Mouse (Mus musculus): ENCODE measurements around the gene Dkk3. TPM values are rescaled to one million over a fixed set of nuclear protein-coding genes. Genes with fewer than 3 reads are reported as not detected.
A peak's percentile ranks its signal among the peaks of the same experiment; 100 is the strongest.

Gene Dkk3
- total and polyA plus RNA-seq, 2 experiments, result 0.39 to 0.65 TPM

DNA sequence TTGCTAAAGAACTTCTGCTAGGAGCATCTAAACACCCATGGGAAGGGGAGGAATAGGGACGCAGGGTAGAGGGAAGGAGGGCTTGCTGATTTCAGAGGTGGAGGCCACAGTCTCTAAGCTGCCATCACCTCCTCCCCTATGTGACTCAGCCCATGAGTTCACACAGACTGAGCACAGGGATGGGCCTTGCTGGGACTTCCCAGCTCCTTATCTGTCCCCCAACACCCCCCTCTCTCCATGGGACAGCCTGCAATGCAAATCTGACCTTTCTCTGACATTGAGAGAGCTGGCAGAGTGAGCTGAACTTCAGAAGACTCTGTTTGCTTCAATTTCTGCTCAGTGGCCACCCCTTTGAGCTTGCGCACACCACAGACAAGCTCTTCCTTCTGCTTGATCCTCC lies 18.1 kb downstream of the Dkk3 start:
- Histone ChIP-seq H3K27ac (replicated peaks; ENCODE audit: insufficient read depth, low read depth, low read length) (no peak overlapping the region), H3K27me3 (ENCODE audit: control insufficient read depth, insufficient read depth, low read length) (no peaks in the 10 kb centered on the region), H3K9ac (ENCODE audit: low read depth, low read length) (no peak overlapping the region), H3K79me2 (ENCODE audit: control insufficient read depth, insufficient read depth, low read length) (no peaks in the 10 kb centered on the region), H3K36me3 (ENCODE audit: control insufficient read depth, insufficient read depth, low read length) (no peaks in the 10 kb centered on the region), H3K4me3 (ENCODE audit: insufficient read depth, low read depth, low read length) (no peak overlapping the region), H3K4me1 (ENCODE audit: control insufficient read depth, insufficient read depth, low read length) (peaks cover 2% of the 10 kb centered on the region; the same call in 1 of the 2 replicates)
- TF ChIP-seq POLR2A (IDR thresholded peaks at IDR 0.05; ENCODE audit: extremely low read depth, insufficient read depth, low read length) (no peak), CTCF (IDR thresholded peaks at IDR 0.05; ENCODE audit: low read depth, low read length) (no peak)
- WGBS, result 100% methylated on average over 2 of the region's 2 CpGs
- DNase-seq (ENCODE audit: extremely low read depth, low read depth, low spot score), result no peak

DNA sequence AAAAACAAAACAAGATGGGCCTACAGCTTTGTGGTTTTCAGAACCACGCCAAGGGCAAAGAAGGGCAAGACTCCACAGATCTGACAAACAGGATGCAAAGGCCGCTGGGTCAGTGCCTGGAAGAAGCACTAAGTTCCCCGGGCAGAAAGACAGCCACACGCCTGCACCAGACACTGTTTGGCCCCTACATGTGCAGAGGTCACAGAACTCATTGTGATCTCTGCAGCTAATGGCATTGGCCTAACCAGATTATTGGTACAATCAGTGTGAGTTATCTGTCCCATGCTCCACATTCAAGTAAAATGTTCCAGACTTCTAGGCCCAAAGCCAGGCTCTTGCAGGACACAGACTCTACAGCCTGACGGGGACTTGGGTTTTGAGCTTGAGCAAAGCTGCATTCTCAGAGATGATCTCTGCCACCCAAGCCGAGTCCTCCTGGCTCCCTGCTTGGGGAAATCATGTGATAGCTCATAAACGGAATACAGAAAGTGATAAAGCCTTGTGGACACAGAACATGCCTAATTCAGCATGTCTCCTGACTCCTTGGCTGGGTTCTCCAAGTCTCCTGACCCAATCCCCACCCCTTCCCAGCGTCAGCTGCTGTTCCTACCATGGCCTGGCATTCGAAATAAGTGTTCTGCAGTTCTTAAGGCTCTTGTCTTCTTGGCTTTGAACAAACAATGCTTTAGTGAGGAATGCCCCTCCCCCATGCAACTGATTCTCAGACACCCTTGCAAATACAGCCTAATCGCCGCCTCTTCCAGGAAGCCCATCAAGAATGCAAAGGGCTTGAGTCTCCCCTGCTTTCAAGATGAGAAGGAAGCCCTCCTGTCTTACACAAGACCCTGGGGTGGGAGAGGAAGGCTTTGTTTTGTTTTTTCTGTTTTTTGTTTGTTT lies 20.1 kb downstream of the Dkk3 start:
- H3K9ac ChIP-seq (ENCODE audit: low read depth, low read length), result no peak overlapping the region
- no peaks in the 10 kb centered on the region for H3K79me2 ChIP-seq (ENCODE audit: control insufficient read depth, insufficient read depth, low read length)
- H3K4me3 ChIP-seq (ENCODE audit: insufficient read depth, low read depth, low read length), result no peak overlapping the region
- peak overlapping the region; percentile 19 for H3K27ac ChIP-seq (replicated peaks; ENCODE audit: insufficient read depth, low read depth, low read length)
- H3K4me1 ChIP-seq (ENCODE audit: control insufficient read depth, insufficient read depth, low read length), result peaks cover 2% of the 10 kb centered on the region; the same call in 1 of the 2 replicates
- H3K27me3 ChIP-seq (ENCODE audit: control insufficient read depth, insufficient read depth, low read length), result no peaks in the 10 kb centered on the region
- TF ChIP-seq POLR2A (IDR thresholded peaks at IDR 0.05; ENCODE audit: extremely low read depth, insufficient read depth, low read length) (no peak), CTCF (IDR thresholded peaks at IDR 0.05; ENCODE audit: low read depth, low read length) (no peak)
- no peaks in the 10 kb centered on the region for H3K36me3 ChIP-seq (ENCODE audit: control insufficient read depth, insufficient read depth, low read length)
- WGBS, result 73% methylated on average over 11 of the region's 11 CpGs
- peak; percentile 42 for DNase-seq (ENCODE audit: extremely low read depth, low read depth, low spot score)

DNA sequence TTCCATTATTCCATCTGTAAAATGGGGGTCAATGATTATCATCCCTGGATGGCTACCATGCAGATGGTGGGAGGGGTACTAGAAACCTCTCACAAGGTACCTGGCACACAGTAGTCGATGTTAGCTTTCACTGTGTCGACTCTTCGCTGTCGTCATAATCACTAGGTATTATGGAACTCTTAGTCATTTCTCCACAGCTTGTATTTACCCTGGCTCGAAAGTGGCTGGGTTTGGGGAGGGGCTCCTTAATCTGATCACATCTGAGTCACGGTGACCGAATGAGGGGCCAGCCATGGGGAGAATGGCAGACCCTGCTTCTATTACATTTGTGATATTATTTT lies 20.7 kb downstream of the Dkk3 start:
- H3K27ac ChIP-seq (replicated peaks; ENCODE audit: insufficient read depth, low read depth, low read length), result peak overlapping the region; percentile 38

DNA sequence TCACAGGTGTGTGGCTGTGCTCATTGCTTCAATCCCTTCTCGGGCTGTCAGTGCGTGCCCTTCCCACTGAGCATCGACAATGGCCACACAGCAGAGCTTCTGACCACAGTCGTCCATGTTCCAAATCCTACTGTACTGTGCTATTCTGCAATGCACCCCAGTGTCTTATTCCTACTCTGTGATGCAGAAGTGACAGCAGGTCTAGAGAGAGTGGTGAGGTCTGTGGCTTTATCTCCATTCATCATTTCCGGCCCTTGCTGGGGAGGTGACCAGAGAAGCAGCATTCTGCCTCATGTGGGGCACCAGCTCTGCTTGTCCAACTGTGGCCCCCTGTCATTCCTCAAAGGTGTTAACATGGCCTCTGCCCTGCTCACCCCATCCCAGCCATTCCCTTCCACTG lies 22.3 kb downstream of the Dkk3 start:
- DNase-seq (ENCODE audit: extremely low read depth, low read depth, low spot score), result no peak
- H3K36me3 ChIP-seq (ENCODE audit: control insufficient read depth, insufficient read depth, low read length), result no peaks in the 10 kb centered on the region
- 93% methylated on average over 5 of the region's 5 CpGs for WGBS
- no peak overlapping the region for H3K9ac ChIP-seq (ENCODE audit: low read depth, low read length)
- TF ChIP-seq CTCF (IDR thresholded peaks at IDR 0.05; ENCODE audit: low read depth, low read length) (no peak), POLR2A (IDR thresholded peaks at IDR 0.05; ENCODE audit: extremely low read depth, insufficient read depth, low read length) (no peak)
- H3K4me1 ChIP-seq (ENCODE audit: control insufficient read depth, insufficient read depth, low read length), result peaks cover 2% of the 10 kb centered on the region; the same call in 1 of the 2 replicates
- H3K79me2 ChIP-seq (ENCODE audit: control insufficient read depth, insufficient read depth, low read length), result no peaks in the 10 kb centered on the region
- H3K27me3 ChIP-seq (ENCODE audit: control insufficient read depth, insufficient read depth, low read length), result no peaks in the 10 kb centered on the region
- H3K27ac ChIP-seq (replicated peaks; ENCODE audit: insufficient read depth, low read depth, low read length), result no peak overlapping the region
- no peak overlapping the region for H3K4me3 ChIP-seq (ENCODE audit: insufficient read depth, low read depth, low read length)

More for the DNA sequence above, 20.7 kb downstream of the Dkk3 start:
- Histone ChIP-seq H3K9ac (ENCODE audit: low read depth, low read length) (no peak overlapping the region), H3K27me3 (ENCODE audit: control insufficient read depth, insufficient read depth, low read length) (no peaks in the 10 kb centered on the region), H3K79me2 (ENCODE audit: control insufficient read depth, insufficient read depth, low read length) (no peaks in the 10 kb centered on the region), H3K4me1 (ENCODE audit: control insufficient read depth, insufficient read depth, low read length) (peaks cover 2% of the 10 kb centered on the region; the same call in 1 of the 2 replicates), H3K4me3 (ENCODE audit: insufficient read depth, low read depth, low read length) (no peak overlapping the region), H3K36me3 (ENCODE audit: control insufficient read depth, insufficient read depth, low read length) (no peaks in the 10 kb centered on the region)
- TF ChIP-seq CTCF (IDR thresholded peaks at IDR 0.05; ENCODE audit: low read depth, low read length) (no peak), POLR2A (IDR thresholded peaks at IDR 0.05; ENCODE audit: extremely low read depth, insufficient read depth, low read length) (no peak)
- DNase-seq (ENCODE audit: extremely low read depth, low read depth, low spot score), result no peak
- 78% methylated on average over 7 of the region's 7 CpGs for WGBS

DNA sequence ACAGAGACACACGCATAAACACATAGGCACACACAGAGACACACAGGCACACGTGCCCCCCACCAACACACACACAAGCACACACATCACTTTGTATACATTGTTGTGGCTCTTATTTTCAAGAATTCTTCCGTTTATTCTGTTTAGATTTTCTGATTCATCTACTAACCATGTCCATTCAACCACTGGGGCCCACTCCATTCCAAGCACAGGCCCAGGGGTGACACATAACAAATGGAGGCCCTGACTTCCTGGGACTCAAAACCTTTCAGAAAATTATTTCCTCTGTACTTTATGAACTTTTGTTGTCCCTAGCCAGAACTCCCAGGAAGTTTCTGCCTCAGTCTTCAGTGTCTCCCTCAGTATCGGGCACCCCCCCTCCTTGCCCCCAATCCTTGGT lies 23.7 kb downstream of the Dkk3 start:
- Histone ChIP-seq H3K79me2 (ENCODE audit: control insufficient read depth, insufficient read depth, low read length) (no peaks in the 10 kb centered on the region), H3K4me1 (ENCODE audit: control insufficient read depth, insufficient read depth, low read length) (peaks cover 2% of the 10 kb centered on the region; the same call in 1 of the 2 replicates), H3K9ac (ENCODE audit: low read depth, low read length) (no peak overlapping the region), H3K4me3 (ENCODE audit: insufficient read depth, low read depth, low read length) (no peak overlapping the region), H3K27me3 (ENCODE audit: control insufficient read depth, insufficient read depth, low read length) (no peaks in the 10 kb centered on the region), H3K36me3 (ENCODE audit: control insufficient read depth, insufficient read depth, low read length) (no peaks in the 10 kb centered on the region), H3K27ac (replicated peaks; ENCODE audit: insufficient read depth, low read depth, low read length) (no peak overlapping the region)
- no peak for TF ChIP-seq CTCF (IDR thresholded peaks at IDR 0.05; ENCODE audit: low read depth, low read length)
- no peak for TF ChIP-seq POLR2A (IDR thresholded peaks at IDR 0.05; ENCODE audit: extremely low read depth, insufficient read depth, low read length)
- no peak for DNase-seq (ENCODE audit: extremely low read depth, low read depth, low spot score)
- 90% methylated on average over 4 of the region's 4 CpGs for WGBS

DNA sequence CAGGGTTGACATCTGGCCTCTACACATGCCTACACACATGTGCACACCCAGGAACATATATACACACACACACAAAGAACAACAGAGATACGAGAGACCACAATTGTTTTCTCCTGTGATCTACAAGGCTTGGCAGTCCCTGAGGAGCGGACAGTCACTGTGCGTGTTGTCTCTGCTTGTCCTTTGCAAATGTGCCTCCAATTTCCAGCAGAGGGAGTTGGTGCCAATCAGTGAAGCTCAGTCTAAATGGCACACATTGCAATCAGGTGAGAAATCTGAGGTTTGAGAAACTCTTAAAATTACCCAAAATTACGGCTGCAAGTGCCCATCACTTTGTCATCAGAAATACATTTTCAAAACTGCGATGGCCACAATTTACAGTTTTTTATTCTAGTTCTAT lies 25.6 kb downstream of the Dkk3 start:
- 92% methylated on average over 5 of the region's 5 CpGs for WGBS
- Histone ChIP-seq H3K36me3 (ENCODE audit: control insufficient read depth, insufficient read depth, low read length) (no peaks in the 10 kb centered on the region), H3K79me2 (ENCODE audit: control insufficient read depth, insufficient read depth, low read length) (no peaks in the 10 kb centered on the region), H3K27me3 (ENCODE audit: control insufficient read depth, insufficient read depth, low read length) (no peaks in the 10 kb centered on the region), H3K9ac (ENCODE audit: low read depth, low read length) (no peak overlapping the region), H3K4me3 (ENCODE audit: insufficient read depth, low read depth, low read length) (no peak overlapping the region), H3K27ac (replicated peaks; ENCODE audit: insufficient read depth, low read depth, low read length) (no peak overlapping the region), H3K4me1 (ENCODE audit: control insufficient read depth, insufficient read depth, low read length) (no peaks in the 10 kb centered on the region)
- peak; percentile 19 for DNase-seq (ENCODE audit: extremely low read depth, low read depth, low spot score)
- TF ChIP-seq POLR2A (IDR thresholded peaks at IDR 0.05; ENCODE audit: extremely low read depth, insufficient read depth, low read length), result no peak
- TF ChIP-seq CTCF (IDR thresholded peaks at IDR 0.05; ENCODE audit: low read depth, low read length), result peak; percentile 24; the same call in 1 of the 2 replicates

Measured in liver, adult 2 months (tissue).